Mouse (Mus musculus) midbrain, embryonic 16.5 days (tissue): ENCODE results near the gene Cadm1. TPM values are rescaled to one million over a fixed set of nuclear protein-coding genes. Genes with fewer than 3 reads are reported as not detected.

ENCODE experiments used
- ATAC-seq: fragments of 200-750 bp; cut with Nextera tagmentation; 2 replicates; pipeline ENCODE4 v1.8.0; 2017; ENCODE audit warnings: moderate TSS enrichment
- H3K27ac ChIP-seq: fragments of 300-500 bp; sonication (generic); 2 replicates; pipeline ENCODE4 v1.5.1; 2014; ENCODE audit warnings: mild to moderate bottlenecking, low read length, mixed read lengths
- H3K27me3 ChIP-seq: fragments of 300-500 bp; sonication (generic); 2 replicates; pipeline ENCODE4 v1.6.1; 2014; ENCODE audit warnings: low read depth, low read length, mixed read lengths; ENCODE audit not compliant: control insufficient read depth, insufficient read depth
- H3K36me3 ChIP-seq: fragments of 300-500 bp; sonication (generic); 2 replicates; pipeline ENCODE4 v1.6.1; 2014; ENCODE audit warnings: mild to moderate bottlenecking, low read length, moderate library complexity, mixed read lengths; ENCODE audit not compliant: control insufficient read depth, insufficient read depth
- H3K4me1 ChIP-seq: fragments of 300-500 bp; sonication (generic); 2 replicates; pipeline ENCODE4 v1.6.1; 2014; ENCODE audit warnings: mild to moderate bottlenecking, low read length, mixed read lengths; ENCODE audit not compliant: control insufficient read depth, insufficient read depth
- H3K4me2 ChIP-seq: fragments of 300-500 bp; sonication (generic); 2 replicates; pipeline ENCODE4 v1.6.1; 2014; ENCODE audit warnings: mild to moderate bottlenecking, low read length, mixed read lengths
- H3K4me3 ChIP-seq: fragments of 300-500 bp; sonication (generic); 2 replicates; pipeline ENCODE4 v1.5.1; 2014; ENCODE audit warnings: low read depth, mild to moderate bottlenecking, low read length, moderate library complexity, mixed read lengths
- H3K9ac ChIP-seq: fragments of 300-500 bp; sonication (generic); 2 replicates; pipeline ENCODE4 v1.6.1; 2014; ENCODE audit warnings: low read depth, low read length, mixed read lengths
- H3K9me3 ChIP-seq: fragments of 300-500 bp; sonication (generic); replicated peaks from 2 replicates; pipeline ENCODE4 v1.6.1; 2014; ENCODE audit warnings: mild to moderate bottlenecking, low read length, mixed read lengths; ENCODE audit not compliant: control insufficient read depth, poor library complexity, severe bottlenecking
- WGBS: fragments of 180-500 bp; shearing (Covaris S2); extraction: QIAGEN DNeasy Blood & Tissue Kit; methylation state at CpG from one replicate; pipeline ENCODE4 v1.1.7; 2014; 5-methylcytosine and 5-hydroxymethylcytosine counted together
- polyA plus RNA-seq: library from polyadenylated mRNA; unstranded; fragments of >200 nt; fragmentation: Nextera tagmentation; extraction: Ambion mirVana; gene quantifications from 2 replicates; pipeline ENCODE4 v1.2.1, GENCODE M21; 2015

Gene Cadm1
- 332 and 364 TPM in 2 replicates for polyA plus RNA-seq

GRCm38 (mm10) chr9:47529602-47530450 lies at the start of gene Cadm1:
Gene Cadm1, plus strand, starts transcription at chr9:47530173.
- Histone ChIP-seq H3K36me3 (no peaks in the 10 kb centered on the region), H3K27ac (peak within 1 kb of the TSS; percentile 95), H3K27me3 (no peaks in the 10 kb centered on the region), H3K9me3 (no peaks in the 10 kb centered on the region), H3K4me2 (peak within 1 kb of the TSS; percentile 70), H3K4me1 (peaks cover 22% of the 10 kb centered on the region), H3K4me3 (peak within 1 kb of the TSS; percentile 76), H3K9ac (peak within 1 kb of the TSS; percentile 90)
- peak; percentile 94 for ATAC-seq
- WGBS: under 1% methylated on average over 60 of the region's 72 CpGs

GRCm38 (mm10) chr9:47484506-47484905 lies 45.5 kb upstream of the Cadm1 start:
- H3K9ac ChIP-seq: no peak overlapping the region
- no peak overlapping the region for H3K27ac ChIP-seq

GRCm38 (mm10) chr9:47485186-47485585 lies 44.8 kb upstream of the Cadm1 start:
- H3K9me3 ChIP-seq: no peaks in the 10 kb centered on the region
- WGBS: 34% methylated on average over 4 of the region's 4 CpGs
- H3K9ac ChIP-seq: no peak overlapping the region
- no peak overlapping the region for H3K4me2 ChIP-seq
- no peak for ATAC-seq
- no peaks in the 10 kb centered on the region for H3K4me1 ChIP-seq
- no peaks in the 10 kb centered on the region for H3K27me3 ChIP-seq
- H3K36me3 ChIP-seq: no peaks in the 10 kb centered on the region
- no peak overlapping the region for H3K4me3 ChIP-seq
- no peak overlapping the region for H3K27ac ChIP-seq

More at GRCm38 (mm10) chr9:47484506-47484905, 45.5 kb upstream of the Cadm1 start:
- no peak overlapping the region for H3K4me3 ChIP-seq
- H3K27me3 ChIP-seq: no peaks in the 10 kb centered on the region
- ATAC-seq: no peak
- H3K4me1 ChIP-seq: no peaks in the 10 kb centered on the region
- H3K9me3 ChIP-seq: no peaks in the 10 kb centered on the region
- 87% methylated on average over 5 of the region's 5 CpGs for WGBS
- no peaks in the 10 kb centered on the region for H3K36me3 ChIP-seq
- H3K4me2 ChIP-seq: no peak overlapping the region

- no peak for ATAC-seq
- peaks cover 4% of the 10 kb centered on the region; the same call in 1 of the 2 replicates for H3K4me1 ChIP-seq
- H3K27ac ChIP-seq: no peak overlapping the region
- no peak overlapping the region for H3K4me2 ChIP-seq
- no peak overlapping the region for H3K9ac ChIP-seq
- H3K9me3 ChIP-seq: no peaks in the 10 kb centered on the region
- WGBS: 8% methylated on average over 3 of the region's 3 CpGs
- no peaks in the 10 kb centered on the region for H3K36me3 ChIP-seq
- H3K4me3 ChIP-seq: no peak overlapping the region
- no peaks in the 10 kb centered on the region for H3K27me3 ChIP-seq
These were observed 30.2 kb upstream of the Cadm1 start for GRCm38 (mm10) chr9:47499761-47500160.

DNA sequence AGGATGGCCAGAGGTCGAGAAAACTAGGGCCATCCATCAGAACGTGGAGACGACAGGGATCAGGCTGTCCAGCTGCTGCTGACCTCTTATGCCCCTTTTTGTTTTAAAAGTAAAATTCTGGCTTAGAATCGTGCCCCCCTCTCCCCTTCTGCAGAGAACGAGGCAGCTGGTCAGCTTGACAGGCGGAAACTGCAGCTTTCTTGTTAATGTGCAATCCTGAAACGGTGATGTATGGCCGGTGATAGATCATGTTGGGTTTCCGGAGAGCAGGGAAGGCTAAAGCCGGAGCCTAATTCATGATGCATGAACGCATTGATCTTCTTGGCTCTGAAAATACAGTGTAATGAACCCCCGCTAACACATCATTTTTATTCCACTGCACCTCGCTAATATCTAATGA lies 24.0 kb upstream of the Cadm1 start:
- Histone ChIP-seq H3K4me3 (no peak overlapping the region), H3K4me2 (no peak overlapping the region), H3K36me3 (no peaks in the 10 kb centered on the region), H3K27ac (no peak overlapping the region), H3K4me1 (peaks cover 2% of the 10 kb centered on the region; the same call in 1 of the 2 replicates), H3K9me3 (no peaks in the 10 kb centered on the region), H3K9ac (no peak overlapping the region), H3K27me3 (no peaks in the 10 kb centered on the region)
- ATAC-seq: no peak
- WGBS: 54% methylated on average over 13 of the region's 13 CpGs

DNA sequence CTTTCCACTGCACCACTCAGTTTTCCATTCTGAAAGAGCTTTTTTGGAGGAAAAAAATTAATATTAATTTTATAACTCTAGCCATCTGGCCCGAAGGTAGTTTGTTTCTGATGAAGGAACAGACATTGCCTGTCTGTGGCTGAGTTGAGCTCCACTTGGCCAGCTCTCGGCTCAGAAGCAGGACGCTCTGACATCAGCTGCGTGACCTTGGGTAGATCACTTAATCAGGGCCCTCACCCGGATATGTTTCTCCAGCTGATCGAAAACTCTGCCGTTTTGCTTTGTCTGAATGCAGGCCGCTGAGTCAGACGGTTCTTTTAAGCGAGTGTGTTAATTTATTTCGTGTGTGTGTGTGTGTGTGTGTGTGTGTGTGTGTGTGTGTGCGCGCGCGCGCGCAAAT lies 23.1 kb upstream of the Cadm1 start:
- no peak overlapping the region for H3K4me3 ChIP-seq
- 92% methylated on average over 17 of the region's 17 CpGs for WGBS
- H3K9ac ChIP-seq: no peak overlapping the region
- H3K27ac ChIP-seq: no peak overlapping the region
- ATAC-seq: no peak
- no peaks in the 10 kb centered on the region for H3K27me3 ChIP-seq
- no peaks in the 10 kb centered on the region for H3K36me3 ChIP-seq
- no peak overlapping the region for H3K4me2 ChIP-seq
- peaks cover 2% of the 10 kb centered on the region; the same call in 1 of the 2 replicates for H3K4me1 ChIP-seq
- no peaks in the 10 kb centered on the region for H3K9me3 ChIP-seq

GRCm38 (mm10) chr9:47508109-47508508 lies 21.9 kb upstream of the Cadm1 start:
- H3K36me3 ChIP-seq: no peaks in the 10 kb centered on the region
- H3K27ac ChIP-seq: no peak overlapping the region
- ATAC-seq: no peak
- no peaks in the 10 kb centered on the region for H3K9me3 ChIP-seq
- WGBS: 52% methylated on average over 3 of the region's 3 CpGs
- no peak overlapping the region for H3K9ac ChIP-seq
- no peak overlapping the region for H3K4me3 ChIP-seq
- H3K27me3 ChIP-seq: no peaks in the 10 kb centered on the region
- no peak overlapping the region for H3K4me2 ChIP-seq
- peaks cover 2% of the 10 kb centered on the region; the same call in 1 of the 2 replicates for H3K4me1 ChIP-seq

DNA sequence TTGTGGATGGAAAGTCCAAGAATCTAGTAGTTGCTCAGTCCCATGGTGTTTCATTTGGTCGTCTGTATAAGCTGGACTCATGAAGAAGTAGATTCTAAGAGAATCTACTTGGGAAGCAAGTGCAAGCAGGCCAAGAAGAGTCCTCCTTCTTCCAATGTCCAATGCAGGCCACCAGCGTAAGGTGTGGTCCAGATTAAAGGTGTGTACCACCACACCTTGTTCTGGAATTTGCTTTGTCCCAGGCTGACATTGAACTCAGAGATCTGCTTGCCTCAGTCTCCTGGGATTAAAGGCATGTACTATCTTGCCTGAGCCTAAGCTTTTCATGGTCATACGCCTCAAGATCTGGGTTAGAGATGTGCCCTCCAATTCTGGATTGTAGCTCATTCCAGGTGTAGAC lies 17.5 kb upstream of the Cadm1 start:
- no peak overlapping the region for H3K9ac ChIP-seq
- ATAC-seq: no peak
- H3K9me3 ChIP-seq: no peaks in the 10 kb centered on the region
- H3K4me3 ChIP-seq: no peak overlapping the region
- peaks cover 3% of the 10 kb centered on the region; the same call in 1 of the 2 replicates for H3K27me3 ChIP-seq
- WGBS: 87% methylated on average over 3 of the region's 3 CpGs
- no peaks in the 10 kb centered on the region for H3K4me1 ChIP-seq
- H3K4me2 ChIP-seq: no peak overlapping the region
- H3K36me3 ChIP-seq: no peaks in the 10 kb centered on the region
- H3K27ac ChIP-seq: no peak overlapping the region

DNA sequence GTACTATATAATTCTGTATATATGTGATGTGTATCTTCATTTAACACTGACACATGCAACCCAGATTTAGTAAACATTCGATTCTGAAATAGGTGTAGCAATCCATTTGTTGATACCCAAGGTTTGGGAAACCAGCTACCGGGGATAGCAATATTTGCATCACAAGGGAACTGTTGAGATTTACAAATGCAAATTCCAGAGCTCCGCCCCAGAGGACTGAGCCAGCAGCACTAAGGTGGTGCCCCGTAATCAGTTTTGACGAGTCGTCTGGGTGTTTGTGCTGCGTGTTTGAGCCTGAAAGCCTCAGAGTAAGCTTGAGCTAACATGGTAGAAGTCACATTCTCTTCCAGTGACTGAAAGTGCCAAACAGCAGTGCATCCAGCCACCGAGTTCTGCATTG lies 15.7 kb upstream of the Cadm1 start:
- H3K4me3 ChIP-seq: no peak overlapping the region
- H3K36me3 ChIP-seq: no peaks in the 10 kb centered on the region
- no peak for ATAC-seq
- no peak overlapping the region for H3K9ac ChIP-seq
- no peaks in the 10 kb centered on the region for H3K9me3 ChIP-seq
- WGBS: 11% methylated on average over 8 of the region's 8 CpGs
- no peaks in the 10 kb centered on the region for H3K4me1 ChIP-seq
- peaks cover 3% of the 10 kb centered on the region; the same call in 1 of the 2 replicates for H3K27me3 ChIP-seq
- H3K4me2 ChIP-seq: no peak overlapping the region
- no peak overlapping the region for H3K27ac ChIP-seq
